16 mouse cellular contexts compared by ENCODE assay signal in the genomic region with DNA sequence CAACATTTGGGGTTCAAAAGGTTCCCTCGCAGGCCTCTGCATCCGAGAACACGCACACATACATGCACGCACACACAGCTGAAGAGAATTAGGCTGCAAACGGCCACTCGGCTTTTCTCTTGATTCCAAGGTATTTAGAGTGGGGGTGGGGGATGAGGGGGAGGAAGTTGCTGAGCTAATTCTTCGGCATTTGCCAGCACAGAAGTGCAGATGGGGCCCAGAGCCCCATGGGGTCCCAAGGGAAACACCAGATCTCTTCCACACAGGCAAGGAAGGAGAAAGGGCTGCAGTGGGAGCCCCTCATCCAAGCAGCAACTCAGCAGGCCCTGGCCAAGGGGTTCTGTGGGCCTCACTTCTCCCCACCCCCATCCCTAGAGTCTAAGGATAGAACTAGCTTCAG.
DNase-seq lines count a peak whose midpoint lies in the region; ATAC-seq lines count a peak whose summit lies in the region.
"Had no signal": no experiment of that assay in that cellular context is flagged by ENCODE, and none has a peak within 500 bp of the region (broad histone marks: within the 10 kb centered on the region; RNA-seq: fewer than 3 reads in every experiment).

No protein-coding gene starts in this region.

- H3K4me1 ChIP-seq in heart, embryonic 14.5 days (ENCODE audit: control insufficient read depth in 2 of 2, insufficient read depth in 2 of 2, low read length in 2 of 2) = peaks cover 26 to 38% of the 10 kb centered on the region in 2 experiments
- H3K4me1 ChIP-seq in midbrain, embryonic 10.5 days = peaks cover 18% of the 10 kb centered on the region
- H3K4me1 ChIP-seq in midbrain, embryonic 11.5 days (ENCODE audit: control insufficient read depth, insufficient read depth, low read length) = peaks cover 8% of the 10 kb centered on the region
- peaks cover 17% of the 10 kb centered on the region; the same call in 1 of the 2 replicates for H3K4me1 ChIP-seq in stomach, embryonic 14.5 days (ENCODE audit: control insufficient read depth, insufficient read depth, low read length)

- no peak overlapping the region for H3K27ac ChIP-seq in heart, embryonic 14.5 days (replicated peaks in 1 of 2; ENCODE audit: control insufficient read depth in 1 of 2, insufficient read depth in 1 of 2, low read depth in 2 of 2, low read length in 2 of 2)
- peak overlapping the region; percentile 47 for H3K27ac ChIP-seq in midbrain, embryonic 10.5 days (replicated peaks)
- no peak overlapping the region; the same call in 1 of the 2 replicates for H3K27ac ChIP-seq in midbrain, embryonic 11.5 days (ENCODE audit: low read depth, low read length)
- H3K27ac ChIP-seq in stomach, embryonic 14.5 days (ENCODE audit: low read length) = peak overlapping the region; percentile 84
- H3K27ac ChIP-seq: forebrain, embryonic 12.5 days; liver, embryonic 13.5 days had no signal

- no peak for ATAC-seq in heart, embryonic 14.5 days (ENCODE audit: insufficient number of reproducible peaks, insufficient read depth, low FRiP score, low read depth)
- no peak for ATAC-seq in midbrain, embryonic 11.5 days (ENCODE audit: low FRiP score)
- ATAC-seq in stomach, embryonic 14.5 days (ENCODE audit: insufficient number of reproducible peaks, insufficient read depth, low FRiP score, low read depth) = peak; percentile 3; the same call in 1 of the 2 replicates
- ATAC-seq: activated CD4-positive, CD25-positive, alpha-beta regulatory T cell, adult 4 months had no signal

- intact Hi-C loops in heart, postnatal 10 days (cut with DNase I) = no loop called here

- no peak overlapping the region for H3K4me3 ChIP-seq in heart, embryonic 14.5 days (ENCODE audit: control insufficient read depth in 1 of 2, insufficient read depth in 1 of 2, low read depth in 1 of 2, low read length in 2 of 2)
- H3K4me3 ChIP-seq in midbrain, embryonic 10.5 days = no peak overlapping the region
- H3K4me3 ChIP-seq in midbrain, embryonic 11.5 days (ENCODE audit: low read depth, low read length) = no peak overlapping the region
- no peak overlapping the region for H3K4me3 ChIP-seq in stomach, embryonic 14.5 days (ENCODE audit: low read depth, low read length)
- H3K4me3 ChIP-seq: forebrain, embryonic 12.5 days; liver, embryonic 13.5 days had no signal

- peak overlapping the region; percentile 11; the same call in 1 of the 2 replicates for H3K9ac ChIP-seq in heart, embryonic 14.5 days (ENCODE audit: low read length)
- H3K9ac ChIP-seq in midbrain, embryonic 11.5 days (ENCODE audit: low read length) = no peak overlapping the region
- H3K9ac ChIP-seq in stomach, embryonic 14.5 days (replicated peaks; ENCODE audit: low read depth, low read length) = no peak overlapping the region
- H3K9ac ChIP-seq: forebrain, embryonic 12.5 days; liver, embryonic 13.5 days had no signal

- no peak for DNase-seq in heart, postnatal 10 days
- DNase-seq in midbrain, embryonic 10.5 days (ENCODE audit: low spot score) = no peak
- DNase-seq in midbrain, embryonic 11.5 days (ENCODE audit: low spot score, missing footprints) = no peak
- DNase-seq in forelimb bud, embryonic 11.5 days (ENCODE audit: low read depth, low spot score) = peak; percentile 52
- DNase-seq in thymus, postnatal 25 days = no peak
- no peak for DNase-seq in adrenal gland, postnatal 25 days
- DNase-seq: cerebellum, adult 11-12 months; gastrocnemius, postnatal 14 days; heart, postnatal 4 days; kidney, postnatal 25 days; layer of hippocampus, postnatal 36 days; liver, embryonic 13.5 days had no signal

- peaks cover 10% of the 10 kb centered on the region; the same call in 1 of the 2 replicates for H3K9me3 ChIP-seq in heart, embryonic 14.5 days (ENCODE audit: control insufficient read depth, low read length)
- peaks cover 14% of the 10 kb centered on the region for H3K9me3 ChIP-seq in midbrain, embryonic 10.5 days (replicated peaks)
- no peaks in the 10 kb centered on the region for H3K9me3 ChIP-seq in midbrain, embryonic 11.5 days (ENCODE audit: control insufficient read depth, low read length)
- peaks cover 13% of the 10 kb centered on the region; the same call in 1 of the 2 replicates for H3K9me3 ChIP-seq in stomach, embryonic 14.5 days (ENCODE audit: control insufficient read depth, low read depth, low read length)

- WGBS in heart, embryonic 14.5 days = 46% methylated on average over 7 of the region's 7 CpGs
- WGBS in midbrain, embryonic 10.5 days = 68% methylated on average over 7 of the region's 7 CpGs
- WGBS in midbrain, embryonic 11.5 days = 69% methylated on average over 7 of the region's 7 CpGs
- 21% methylated on average over 7 of the region's 7 CpGs for WGBS in stomach, embryonic 14.5 days

- no peak overlapping the region; the same call in 1 of the 2 replicates for H3K4me2 ChIP-seq in heart, embryonic 14.5 days (ENCODE audit: low read length)
- no peak overlapping the region for H3K4me2 ChIP-seq in midbrain, embryonic 11.5 days
- H3K4me2 ChIP-seq in stomach, embryonic 14.5 days (replicated peaks; ENCODE audit: low read depth, low read length) = no peak overlapping the region
- H3K4me2 ChIP-seq: forebrain, embryonic 12.5 days; liver, embryonic 13.5 days had no signal

- H3K36me3 ChIP-seq in heart, embryonic 14.5 days (ENCODE audit: control insufficient read depth, insufficient read depth, low read length) = 0 out of 2 replicates have a peak, but pooled peaks cover 4% of the 10 kb centered on the region
- no peaks in the 10 kb centered on the region for H3K36me3 ChIP-seq in midbrain, embryonic 10.5 days
- no peaks in the 10 kb centered on the region for H3K36me3 ChIP-seq in midbrain, embryonic 11.5 days (ENCODE audit: control insufficient read depth, insufficient read depth, low read length)
- no peaks in the 10 kb centered on the region for H3K36me3 ChIP-seq in stomach, embryonic 14.5 days (ENCODE audit: control insufficient read depth, insufficient read depth, low read length)
- H3K36me3 ChIP-seq: forebrain, embryonic 12.5 days; liver, embryonic 13.5 days had no signal

- H3K27me3 ChIP-seq in heart, embryonic 14.5 days (ENCODE audit: control insufficient read depth, insufficient read depth, low read length) = no peaks in the 10 kb centered on the region
- H3K27me3 ChIP-seq in midbrain, embryonic 10.5 days (ENCODE audit: low read depth, poor library complexity, severe bottlenecking) = peaks cover 6% of the 10 kb centered on the region; the same call in 1 of the 2 replicates
- no peaks in the 10 kb centered on the region for H3K27me3 ChIP-seq in midbrain, embryonic 11.5 days (ENCODE audit: control insufficient read depth, insufficient read depth, low read length)
- H3K27me3 ChIP-seq in stomach, embryonic 14.5 days (ENCODE audit: control insufficient read depth, insufficient read depth, low read length) = no peaks in the 10 kb centered on the region
- H3K27me3 ChIP-seq: liver, embryonic 13.5 days had no signal

Comparison
In these comparisons a context has a peak if more than half of its experiments do, and no peak if none do; other contexts are left out.
1. H3K27ac ChIP-seq: peak in midbrain, embryonic 10.5 days (single experiment) and stomach, embryonic 14.5 days (single experiment); none in heart, embryonic 14.5 days (0 of 2) and midbrain, embryonic 11.5 days (single experiment).